Mouse (Mus musculus) monocyte, adult 2 months (primary cell): ENCODE measurements around the gene Nlrc4.
"Not testable (repeated sequence)": the region's sequence is repeated elsewhere in the genome, so short reads cannot be mapped to it uniquely, and the experiment has no call there.

Experiments used
- DNase-seq, 2 experiments: peaks; one replicate each; pipeline ENCODE4 v3.0.0; 2022; ENCODE audit warnings: low spot score in 2 of 2, low read depth in 1 of 2

The Nlrc4 gene

GRCm38 (mm10) chr17:74458711-74459408 is at the start of gene Nlrc4:
TSS of gene Nlrc4 (minus strand) at chr17:74459142.
- peak in 1 of 2 experiments; percentile 5 for DNase-seq

DNA sequence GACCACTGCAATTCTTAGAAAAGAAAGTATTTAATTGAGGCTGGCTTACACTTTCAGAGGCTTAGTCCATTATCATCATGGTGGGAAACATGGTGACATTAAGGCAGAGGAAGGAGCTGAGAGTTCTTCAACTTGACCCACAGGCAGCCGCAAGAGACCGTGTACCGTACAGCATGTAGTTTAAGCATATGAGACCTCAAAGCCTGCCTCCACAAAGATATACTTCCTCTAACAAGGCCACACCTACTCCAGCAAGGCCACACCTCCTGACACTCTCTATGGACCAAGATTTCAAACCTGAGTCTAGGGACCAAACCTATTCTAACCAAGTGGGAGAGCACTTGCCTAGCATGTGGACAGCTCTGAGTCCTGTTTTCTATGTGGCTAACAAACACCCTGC is 49.7 kb upstream of the Nlrc4 start:
- no peak for DNase-seq

DNA sequence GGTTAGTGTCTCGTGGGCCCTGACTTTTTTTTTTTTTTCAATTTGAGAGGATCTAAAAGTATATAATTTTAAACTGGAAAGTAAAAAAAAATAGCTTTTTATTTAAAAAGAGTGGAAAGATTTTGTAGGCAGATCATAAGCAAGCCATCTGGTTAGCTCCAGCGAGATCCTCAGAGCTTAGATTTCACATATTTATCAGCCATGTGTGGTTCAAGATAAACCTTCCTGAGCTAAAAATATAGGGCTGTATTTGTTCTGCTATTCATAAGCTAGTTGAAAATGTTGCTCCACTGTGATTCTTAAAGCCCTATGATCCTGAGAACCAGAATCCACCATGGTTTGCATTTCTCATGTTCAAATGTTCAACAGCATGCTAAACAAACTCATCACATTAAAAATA is 49.0 kb upstream of the Nlrc4 start:
- DNase-seq = no peak

DNA sequence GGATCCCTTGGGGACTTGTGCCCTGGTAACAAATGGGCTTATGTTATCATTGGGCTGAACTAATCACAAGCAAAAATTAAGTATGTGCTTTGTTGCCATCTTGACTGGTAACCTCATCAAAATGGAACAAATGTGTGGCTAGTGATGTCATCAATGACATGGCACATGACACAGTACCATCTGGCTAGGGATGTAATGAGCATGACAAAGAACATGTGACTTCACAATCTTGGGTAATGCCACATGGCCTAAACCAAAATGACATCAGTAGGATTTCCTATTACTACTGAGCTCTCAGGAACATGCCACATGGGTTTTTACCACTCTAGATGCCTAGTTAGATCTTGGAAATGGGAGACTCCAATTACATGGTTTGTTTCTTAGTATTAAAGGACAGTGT is 42.1 kb upstream of the Nlrc4 start:
- no peak for DNase-seq

DNA sequence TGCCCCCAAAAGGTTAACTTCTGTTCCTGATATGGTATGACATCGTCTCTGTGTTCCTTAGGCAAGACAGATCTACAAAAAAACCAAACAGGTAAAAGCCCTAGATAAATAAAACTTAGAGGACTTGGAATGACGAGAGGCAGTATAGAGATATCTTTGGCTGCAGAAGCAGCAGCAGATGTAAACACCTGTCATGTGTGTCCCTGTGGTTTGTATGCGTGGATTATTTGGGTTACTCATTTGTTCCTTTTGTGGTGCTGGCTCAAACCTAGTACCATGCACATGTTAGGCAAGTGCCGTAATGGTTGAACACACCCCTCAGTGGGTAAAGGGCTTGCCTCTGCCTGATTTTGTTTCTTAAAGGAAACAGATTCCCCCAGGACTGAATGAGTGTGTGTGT is 41.3 kb upstream of the Nlrc4 start:
- no peak for DNase-seq

DNA sequence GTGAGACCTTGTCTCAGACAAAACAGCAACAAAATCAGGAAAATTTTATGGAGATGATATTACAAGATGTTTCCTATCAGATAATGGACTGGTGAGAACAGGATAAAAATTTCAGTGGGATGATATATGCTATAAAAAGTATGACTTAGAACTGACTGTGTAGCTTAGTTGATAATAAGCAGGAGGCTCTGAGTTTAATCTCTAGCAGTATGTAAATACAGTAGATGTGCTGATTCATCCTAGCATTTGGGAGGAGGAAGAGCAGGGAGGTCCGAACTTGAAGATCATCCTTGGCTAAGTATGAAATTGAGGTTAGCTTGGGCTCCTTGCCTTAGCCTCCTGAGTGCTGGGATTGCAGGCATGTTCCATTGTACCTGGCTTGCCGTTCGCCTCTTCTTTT is 32.6 kb upstream of the Nlrc4 start:
- no peak for DNase-seq

- DNase-seq = no peak
These were observed 30.9 kb upstream of the Nlrc4 start for GRCm38 (mm10) chr17:74489901-74490220.

GRCm38 (mm10) chr17:74489024-74489900 is 30.3 kb upstream of the Nlrc4 start, which contains the start of gene Yipf4:
TSS of gene Yipf4 (plus strand) at chr17:74489493.
- DNase-seq = peak; percentile 89 to 95

DNA sequence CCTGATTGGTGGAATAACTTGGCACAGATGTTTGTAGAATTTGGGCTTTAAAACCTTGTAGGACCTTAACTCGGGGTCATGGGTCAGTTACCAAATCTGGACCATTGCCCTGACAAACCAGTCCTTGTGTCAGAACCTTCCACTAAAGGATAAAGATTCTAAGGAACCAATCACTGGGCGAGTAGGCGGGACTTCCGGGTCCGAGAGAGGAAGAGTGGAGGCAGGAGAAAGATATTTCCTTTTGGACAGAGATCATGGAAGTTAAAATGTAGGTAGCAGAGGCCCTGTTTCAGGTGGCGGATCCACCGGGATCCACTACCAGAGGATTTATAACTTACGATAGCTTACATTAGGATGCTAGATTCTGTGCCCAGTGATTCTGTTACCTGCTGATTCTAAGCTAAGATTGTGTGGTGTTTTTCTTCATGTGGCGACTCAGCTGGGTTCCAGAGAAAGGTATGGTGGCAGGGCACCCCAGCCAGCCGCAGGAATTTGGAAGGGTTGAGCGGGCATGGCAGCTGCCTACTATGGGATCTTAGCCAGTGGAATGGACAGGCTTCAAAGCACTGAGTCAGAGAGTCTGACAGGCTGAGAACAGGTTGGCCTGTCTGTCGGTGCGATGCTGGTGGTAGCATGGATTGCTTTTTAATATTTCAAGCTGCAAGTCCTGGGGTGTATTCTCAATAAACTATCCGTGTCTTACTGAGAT is 21.6 kb upstream of the Nlrc4 start:
- DNase-seq = no peak

DNA sequence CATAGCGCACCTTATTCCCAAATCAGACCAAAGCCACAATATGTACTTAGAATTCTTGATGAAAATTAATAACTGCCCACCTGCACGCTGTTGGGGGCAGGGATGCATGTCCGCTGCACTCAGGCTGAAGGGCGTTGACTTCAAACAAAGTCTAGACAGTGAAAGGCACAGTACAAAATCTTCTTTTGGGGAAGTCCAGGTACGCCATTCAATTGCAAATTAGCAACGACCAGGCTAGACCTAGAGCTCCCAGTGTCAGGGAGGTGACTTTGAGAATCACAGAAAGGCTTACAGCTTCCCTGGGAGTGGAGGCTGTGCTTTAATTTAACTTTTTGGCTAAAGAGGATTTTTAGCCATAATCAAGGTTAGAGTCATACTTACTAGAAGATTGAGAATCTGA is 11.2 kb upstream of the Nlrc4 start:
- DNase-seq = not testable (repeated sequence)

DNA sequence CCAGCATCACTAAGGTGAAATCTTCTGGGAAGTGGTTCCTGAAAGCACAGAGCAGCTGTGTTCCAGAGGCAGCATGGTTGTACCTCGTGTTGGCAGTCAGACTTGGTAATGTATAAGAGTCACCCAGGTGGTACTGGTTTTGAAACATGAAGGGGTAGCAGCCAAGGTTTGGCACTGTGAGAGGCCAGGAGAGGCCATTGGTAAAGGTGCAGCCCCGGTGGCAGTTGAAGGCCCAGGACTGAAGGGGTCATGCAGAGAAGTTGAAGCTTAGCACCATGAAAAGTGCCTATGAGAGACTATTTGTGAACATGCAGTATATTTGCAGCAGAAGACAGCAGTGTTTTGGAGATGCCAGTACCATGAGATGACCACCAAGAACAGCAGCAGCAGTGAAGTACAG is 9.0 kb upstream of the Nlrc4 start:
- DNase-seq = not testable (repeated sequence)

DNA sequence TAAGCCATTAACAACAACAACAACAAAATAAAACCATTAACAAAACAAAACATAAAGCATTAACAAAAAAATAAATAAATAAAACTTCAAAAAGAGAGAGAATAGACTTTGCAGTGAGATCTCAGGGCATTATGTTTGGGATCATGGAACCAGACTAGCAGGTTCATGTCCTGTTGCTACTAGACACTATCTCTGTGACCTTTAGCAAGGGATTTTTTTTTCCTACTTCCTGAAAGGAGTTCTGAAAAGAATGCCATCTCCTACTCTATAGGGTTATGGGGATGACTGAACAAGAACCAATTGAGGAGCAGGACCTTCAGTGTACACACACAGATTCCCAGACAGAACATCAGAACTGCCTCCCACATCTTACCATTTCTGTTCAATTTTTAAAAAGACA is 4.6 kb upstream of the Nlrc4 start:
- DNase-seq = no peak

DNA sequence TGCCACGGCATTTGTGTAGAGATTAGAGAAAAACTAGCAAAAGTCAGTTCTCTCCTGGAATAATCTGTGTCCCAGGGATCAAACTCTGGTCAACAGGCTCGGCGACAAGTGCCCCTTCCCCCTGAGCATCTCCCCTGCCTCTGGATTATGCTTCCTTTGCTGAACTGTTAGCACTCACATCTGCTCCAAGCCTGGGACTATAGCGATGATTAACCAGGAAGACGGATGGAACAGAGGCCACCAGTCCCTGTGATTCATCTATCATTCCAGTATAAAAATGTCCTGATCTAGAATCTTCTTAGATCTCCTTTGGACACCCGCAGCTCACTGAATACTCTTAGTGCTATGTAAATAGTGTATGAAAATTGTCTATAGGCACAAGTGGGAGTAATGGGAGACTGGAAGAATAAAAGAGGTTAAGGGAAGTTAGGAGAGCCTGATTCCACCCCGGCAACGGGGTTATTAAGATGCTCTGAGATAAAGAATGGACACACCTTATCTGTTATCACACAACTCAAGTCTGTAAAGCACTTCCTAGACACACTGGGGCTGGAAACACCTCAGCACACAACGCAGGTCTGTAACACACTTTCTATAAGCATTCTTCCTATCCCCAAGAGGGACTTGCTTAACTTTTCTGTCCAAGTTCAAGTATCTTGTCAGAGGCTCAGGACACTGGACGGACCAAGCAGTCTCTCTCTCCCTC is 817 bp downstream of the Nlrc4 start:
- DNase-seq = no peak

- no peak for DNase-seq
These were observed 2.1 kb downstream of the Nlrc4 start for GRCm38 (mm10) chr17:74456825-74457224.

DNA sequence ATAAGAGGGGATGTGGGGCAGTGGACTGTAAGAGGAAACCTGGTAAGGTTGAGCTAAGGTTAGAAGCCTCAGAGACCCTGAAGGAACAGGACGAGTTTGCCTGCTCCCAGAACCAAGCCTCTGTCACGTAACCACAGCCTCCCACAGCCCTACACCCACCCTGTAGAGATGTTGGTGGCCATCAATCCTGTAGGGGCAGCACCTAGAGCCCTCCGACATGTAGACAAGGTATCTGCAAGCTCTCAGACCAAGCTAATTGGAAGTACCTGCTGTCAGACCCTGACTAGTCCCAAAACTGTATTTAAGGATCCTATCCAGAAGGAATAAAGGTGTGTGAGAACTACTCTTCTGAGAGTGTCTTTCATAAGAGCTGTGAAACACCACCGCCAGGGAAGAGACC is 3.5 kb downstream of the Nlrc4 start:
- no peak for DNase-seq

DNA sequence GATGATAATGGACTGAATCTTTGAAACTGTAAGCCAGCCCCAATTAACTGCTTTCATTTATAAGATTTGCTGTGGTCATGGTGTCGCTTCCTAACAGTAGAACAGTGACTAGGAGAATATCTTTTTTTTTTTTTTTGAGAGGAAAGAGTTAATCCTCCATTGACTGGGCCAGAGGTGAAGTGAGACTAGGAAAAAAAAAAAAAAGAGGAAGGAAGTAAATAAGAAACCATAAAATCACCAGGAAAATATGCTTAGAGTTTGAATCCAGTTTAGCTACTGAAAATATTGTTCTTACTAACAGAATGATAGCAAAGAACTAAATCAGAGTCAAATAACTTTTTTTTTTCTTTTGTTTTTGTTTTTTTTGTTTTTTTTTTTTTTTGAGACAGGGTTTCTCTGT is 4.3 kb downstream of the Nlrc4 start:
- DNase-seq = no peak

GRCm38 (mm10) chr17:74453928-74454327 is 5.0 kb downstream of the Nlrc4 start:
- no peak for DNase-seq

DNA sequence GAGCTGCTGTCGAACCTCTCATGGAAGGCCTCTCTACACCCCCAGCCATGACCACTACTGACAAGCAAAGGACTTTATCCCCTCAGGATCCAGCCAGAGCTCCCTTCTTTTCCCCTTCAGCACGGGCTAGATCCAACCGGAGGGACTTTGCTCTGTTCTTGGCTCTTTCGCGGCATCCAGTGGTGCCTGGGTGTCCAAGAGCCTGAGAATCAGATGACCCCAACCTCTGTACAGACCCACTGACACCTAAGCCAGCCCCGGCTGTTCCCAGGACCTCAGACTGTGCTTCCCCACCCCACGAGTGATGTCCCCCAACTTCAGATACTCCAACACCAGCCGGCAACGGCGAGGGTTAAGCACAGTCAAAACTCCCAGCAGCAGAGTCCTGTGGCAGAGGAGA is 9.2 kb downstream of the Nlrc4 start:
- no peak for DNase-seq

DNA sequence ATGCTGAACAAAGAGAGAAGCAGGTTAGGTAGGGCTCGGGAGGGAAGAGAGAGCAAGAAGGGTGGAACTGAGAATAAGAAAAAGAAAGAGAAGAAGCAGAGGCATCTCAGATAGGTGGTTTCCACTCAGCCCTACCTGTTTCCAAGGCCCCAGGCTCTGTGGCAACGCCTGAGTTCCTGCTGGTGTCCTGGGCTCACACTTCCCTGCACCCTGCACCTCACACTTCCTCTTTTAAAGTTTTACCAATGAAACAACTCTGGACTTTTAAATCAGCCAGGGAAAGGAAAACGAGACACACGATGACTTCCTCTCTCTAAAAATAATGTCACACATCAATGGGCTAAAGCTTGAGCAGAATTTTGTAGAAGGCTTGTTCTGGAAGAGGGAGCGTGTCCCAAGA is 18.5 kb downstream of the Nlrc4 start:
- peak in 1 of 2 experiments; percentile 3 for DNase-seq

DNA sequence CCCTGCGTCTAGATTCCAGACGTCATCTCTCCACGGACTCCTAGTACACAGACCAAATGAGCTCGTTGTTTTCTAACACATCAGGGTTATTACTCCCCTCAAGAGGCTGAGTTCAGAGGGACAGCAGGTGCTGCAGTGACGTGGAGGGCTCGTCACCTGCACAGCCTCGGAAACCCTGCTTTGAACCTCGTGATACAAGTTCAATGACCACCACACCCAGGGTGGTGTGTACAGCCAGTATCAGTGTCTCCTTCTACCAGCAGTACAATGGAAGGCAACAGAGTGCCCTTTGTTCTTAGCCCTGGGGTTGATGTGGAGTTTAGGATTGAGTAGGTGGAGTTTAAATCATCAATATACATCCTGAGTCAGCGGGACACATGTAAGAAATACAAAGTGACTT is 21.2 kb downstream of the Nlrc4 start:
- no peak for DNase-seq

- DNase-seq = no peak
These were observed 26.3 kb downstream of the Nlrc4 start for GRCm38 (mm10) chr17:74432631-74433030.
